Mouse (Mus musculus): ENCODE data around the gene Prkab1.

Gene Prkab1

GRCm38 (mm10) chr5:116024327-116024739 lies at the start of gene Prkab1:
TSS of gene Prkab1 (minus strand) at chr5:116024508.
- DNase-seq (ENCODE audit: low read depth, low spot score), result peak; percentile 96

DNA sequence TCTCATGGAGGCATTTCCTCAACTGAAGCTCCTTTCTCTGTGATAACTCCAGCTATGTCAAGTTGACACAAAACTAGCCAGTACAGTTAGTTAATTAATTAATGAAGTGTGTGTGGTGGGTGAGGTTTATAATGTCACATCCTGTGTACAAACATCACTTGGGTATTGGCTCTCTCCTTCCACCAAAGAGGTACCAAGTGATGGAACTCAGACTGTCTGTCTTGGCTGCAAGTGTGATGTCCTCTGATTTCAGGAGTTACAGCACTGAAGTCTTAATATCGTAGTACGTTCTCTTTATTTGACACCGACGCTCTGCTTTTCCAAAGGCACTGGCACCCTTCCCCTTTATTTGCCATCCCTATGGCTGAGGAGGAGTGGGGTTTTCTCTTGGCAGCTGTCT lies 45.3 kb upstream of the Prkab1 start:
- DNase-seq (ENCODE audit: low read depth, low spot score), result no peak

- DNase-seq (ENCODE audit: low read depth, low spot score), result no peak
Measured at GRCm38 (mm10) chr5:116052826-116053225, 28.5 kb upstream of the Prkab1 start.

DNA sequence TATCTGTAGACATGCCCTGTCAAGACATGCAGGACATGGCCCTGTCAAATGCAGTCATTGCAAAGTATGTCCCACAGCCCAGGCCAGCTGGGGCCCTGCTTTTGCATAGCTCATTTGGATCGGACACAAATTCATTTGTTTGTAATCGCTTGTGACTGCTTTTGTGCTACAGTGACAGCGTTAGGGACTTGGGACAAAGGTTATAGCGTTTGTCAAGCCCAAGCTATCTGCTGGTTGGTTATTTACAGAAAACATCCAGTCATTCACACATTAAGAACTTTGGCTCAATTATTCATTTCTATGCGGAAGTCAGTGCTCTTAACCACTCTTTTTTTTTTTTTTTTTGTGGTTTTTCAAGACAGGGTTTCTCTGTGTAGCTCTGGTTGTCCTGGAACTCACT lies 27.9 kb upstream of the Prkab1 start:
- no peak for DNase-seq (ENCODE audit: low read depth, low spot score)

- DNase-seq (ENCODE audit: low read depth, low spot score), result no peak
Measured at GRCm38 (mm10) chr5:116049821-116050220, 25.5 kb upstream of the Prkab1 start.

DNA sequence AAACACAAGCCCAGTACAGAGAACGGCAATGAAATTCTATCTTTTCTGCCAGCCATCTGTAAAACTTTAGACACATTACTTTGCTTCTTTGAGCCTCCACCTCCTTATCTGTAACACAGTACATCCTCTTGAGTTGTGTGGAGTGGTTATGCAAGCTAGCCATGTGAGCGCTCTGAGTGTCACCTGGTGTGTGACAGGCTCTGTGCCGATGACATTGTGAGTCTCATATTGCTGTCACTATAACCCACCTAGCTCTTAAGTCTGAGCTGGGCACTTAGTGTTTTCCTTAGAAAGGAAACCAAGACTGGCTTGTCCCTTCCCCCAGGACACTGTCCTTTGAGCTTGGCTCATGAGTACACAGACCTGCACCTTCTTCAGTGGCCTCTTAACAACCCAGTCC lies 24.0 kb upstream of the Prkab1 start:
- no peak for DNase-seq (ENCODE audit: low read depth, low spot score)

DNA sequence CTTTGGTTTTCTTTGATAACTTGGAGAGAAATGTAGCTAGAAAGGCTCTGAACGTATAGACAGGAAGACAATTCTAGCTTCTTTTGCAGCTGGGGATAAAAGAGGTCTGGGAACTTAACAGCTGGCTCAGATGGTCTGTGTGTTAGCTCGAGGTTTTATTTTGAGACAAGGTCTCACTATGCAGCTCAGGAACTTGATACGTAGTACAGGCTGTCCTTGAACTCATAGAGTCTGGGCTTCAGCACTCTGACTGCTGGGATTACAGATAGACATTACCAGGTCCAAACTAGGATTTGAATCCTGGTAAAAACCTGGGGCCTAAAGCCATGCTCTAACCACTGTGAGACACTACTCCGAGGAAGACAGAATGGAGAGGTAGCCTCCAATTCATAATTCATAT lies 21.9 kb upstream of the Prkab1 start:
- no peak for DNase-seq (ENCODE audit: low read depth, low spot score)

GRCm38 (mm10) chr5:116045581-116045980 lies 21.3 kb upstream of the Prkab1 start:
- DNase-seq (ENCODE audit: low read depth, low spot score), result no peak

- no peak for DNase-seq (ENCODE audit: low read depth, low spot score)
Measured at GRCm38 (mm10) chr5:116042241-116042640, 17.9 kb upstream of the Prkab1 start.

GRCm38 (mm10) chr5:116039706-116040105 lies 15.4 kb upstream of the Prkab1 start:
- no peak for DNase-seq (ENCODE audit: low read depth, low spot score)

GRCm38 (mm10) chr5:116037731-116038130 lies 13.4 kb upstream of the Prkab1 start:
- DNase-seq (ENCODE audit: low read depth, low spot score), result no peak

DNA sequence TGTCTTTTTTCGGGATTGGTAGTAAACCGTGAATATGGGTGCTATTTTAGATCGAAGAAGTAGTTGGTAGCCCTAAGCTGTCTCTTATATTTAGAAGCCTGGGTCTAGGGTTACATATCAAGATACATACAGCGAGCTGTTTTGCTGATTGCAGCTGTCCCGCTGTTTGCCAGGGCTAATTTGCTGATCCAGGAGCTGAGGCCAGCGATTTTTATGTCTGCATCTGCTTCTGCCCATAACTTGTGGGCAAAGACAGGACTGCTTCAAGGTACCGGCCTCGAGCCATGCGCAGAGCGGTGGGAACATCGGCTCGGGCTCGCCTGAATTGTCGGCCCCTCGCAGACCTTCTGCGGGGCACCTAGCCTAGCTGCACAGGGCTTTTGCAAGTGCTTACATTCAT lies 12.2 kb upstream of the Prkab1 start:
- DNase-seq (ENCODE audit: low read depth, low spot score), result no peak

DNA sequence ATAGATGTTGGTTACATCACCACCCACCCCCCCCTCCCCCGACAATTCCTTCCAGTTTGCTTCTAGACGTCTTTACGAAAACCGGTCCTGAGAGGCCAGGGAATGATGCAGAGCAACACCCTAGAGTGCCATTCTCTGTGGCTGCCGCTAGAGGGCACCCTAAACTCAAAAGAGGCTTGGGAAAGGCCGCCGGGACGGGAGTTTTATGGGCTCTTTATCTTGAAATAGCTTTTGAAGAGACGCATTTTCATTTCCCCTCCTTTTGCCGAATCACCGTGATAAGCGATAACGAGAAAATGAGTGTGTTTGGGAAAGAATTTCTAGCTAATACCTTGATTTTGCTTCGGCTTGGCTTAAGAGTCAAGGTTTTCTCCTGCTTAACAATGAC lies 6.9 kb upstream of the Prkab1 start:
- peak; percentile 45 for DNase-seq (ENCODE audit: low read depth, low spot score)

- DNase-seq (ENCODE audit: low read depth, low spot score), result no peak
Measured at GRCm38 (mm10) chr5:116030566-116031189, 6.4 kb upstream of the Prkab1 start.

GRCm38 (mm10) chr5:116029071-116029470 lies 4.8 kb upstream of the Prkab1 start:
- no peak for DNase-seq (ENCODE audit: low read depth, low spot score)

DNA sequence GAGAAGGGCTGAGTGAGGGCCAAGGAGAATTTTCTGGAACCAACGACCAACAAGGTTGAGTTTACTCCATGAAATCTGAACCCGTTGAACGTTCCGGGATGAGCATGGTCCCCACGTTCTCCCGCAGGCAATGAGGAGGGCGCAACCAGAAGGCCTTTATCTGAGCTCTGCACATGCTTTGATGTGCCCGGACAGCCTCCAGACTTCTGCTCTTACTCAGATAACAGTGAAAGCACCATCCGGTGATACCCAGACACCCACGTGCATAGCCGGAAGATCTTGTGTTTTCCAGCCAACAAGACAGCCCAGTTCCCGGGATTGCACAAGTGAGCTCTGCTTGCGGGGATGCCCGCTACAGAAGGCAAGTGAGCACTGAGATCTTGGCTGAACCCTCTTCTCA lies 2.3 kb upstream of the Prkab1 start:
- DNase-seq (ENCODE audit: low read depth, low spot score), result no peak

DNA sequence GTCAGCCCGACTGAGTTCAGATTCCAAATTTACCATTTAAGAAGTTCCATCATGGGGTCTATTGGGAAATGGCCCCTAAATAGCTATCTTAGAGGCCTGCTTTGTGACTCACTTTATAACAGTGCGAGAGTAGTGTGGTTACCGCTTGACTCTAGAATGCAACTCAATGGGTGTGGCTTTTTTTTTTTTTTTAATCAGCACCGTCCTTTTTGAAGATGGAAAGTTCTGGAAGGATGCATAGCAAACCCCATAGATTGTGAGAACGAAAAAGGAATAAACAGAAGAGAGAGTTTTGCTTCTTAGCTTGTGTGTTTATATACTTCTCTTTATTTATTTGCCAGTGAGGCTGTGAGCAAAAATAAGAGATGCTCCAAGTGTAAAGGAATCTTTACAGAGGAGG lies 1.8 kb upstream of the Prkab1 start:
- no peak for DNase-seq (ENCODE audit: low read depth, low spot score)

GRCm38 (mm10) chr5:116023821-116024284 lies 455 bp downstream of the Prkab1 start:
- no peak for DNase-seq (ENCODE audit: low read depth, low spot score)

DNA sequence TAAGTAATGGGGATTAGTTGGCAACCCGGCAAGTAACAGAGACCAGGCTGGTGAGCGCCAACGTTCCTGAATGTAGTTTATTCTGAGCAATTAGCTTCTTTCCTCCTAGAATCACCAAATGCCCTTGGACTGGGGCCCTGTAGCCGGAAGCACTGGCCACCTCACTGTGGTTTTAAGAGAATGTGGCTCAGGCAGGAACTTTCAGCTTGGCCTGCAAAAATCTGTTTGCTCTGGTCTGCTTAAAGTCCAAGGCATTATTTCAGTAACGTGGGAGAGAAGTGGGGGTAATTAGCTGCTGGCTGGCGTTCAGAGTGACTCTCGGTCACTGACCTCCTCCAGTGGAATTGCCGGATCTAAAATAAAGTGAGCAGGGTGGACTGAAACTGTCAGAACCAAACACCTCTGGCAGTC lies 1.1 kb downstream of the Prkab1 start:
- no peak for DNase-seq (ENCODE audit: low read depth, low spot score)

DNA sequence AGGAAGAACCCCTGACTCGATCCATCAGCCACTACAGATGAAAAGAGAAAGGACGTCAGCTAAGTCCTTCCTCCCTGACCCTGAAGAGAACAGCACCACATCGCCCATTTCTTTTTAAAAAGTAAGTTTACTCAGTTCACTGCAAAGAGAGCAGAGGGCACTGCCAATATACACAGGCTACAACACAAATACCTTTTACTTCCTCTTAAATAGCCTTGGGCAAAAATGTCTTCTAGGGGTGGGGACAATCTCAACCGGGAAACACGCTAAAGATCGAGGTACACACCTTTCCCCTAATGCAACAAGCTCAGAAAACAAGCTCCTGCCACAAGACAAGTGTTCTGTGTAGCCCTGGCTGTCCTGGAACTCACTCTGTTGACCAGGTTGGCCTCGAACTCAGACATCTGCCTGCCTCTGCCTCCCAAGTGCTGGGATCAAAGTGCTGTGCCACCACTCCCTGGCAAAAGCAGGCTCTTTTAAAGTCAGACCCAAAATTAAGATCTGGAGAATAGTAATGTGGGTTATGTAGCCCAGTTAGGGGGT lies 1.6 kb downstream of the Prkab1 start:
- DNase-seq (ENCODE audit: low read depth, low spot score), result no peak

- no peak for DNase-seq (ENCODE audit: low read depth, low spot score)
Measured at GRCm38 (mm10) chr5:116022131-116022530, 2.2 kb downstream of the Prkab1 start.

GRCm38 (mm10) chr5:116021552-116021951 lies 2.8 kb downstream of the Prkab1 start:
- DNase-seq (ENCODE audit: low read depth, low spot score), result no peak

DNA sequence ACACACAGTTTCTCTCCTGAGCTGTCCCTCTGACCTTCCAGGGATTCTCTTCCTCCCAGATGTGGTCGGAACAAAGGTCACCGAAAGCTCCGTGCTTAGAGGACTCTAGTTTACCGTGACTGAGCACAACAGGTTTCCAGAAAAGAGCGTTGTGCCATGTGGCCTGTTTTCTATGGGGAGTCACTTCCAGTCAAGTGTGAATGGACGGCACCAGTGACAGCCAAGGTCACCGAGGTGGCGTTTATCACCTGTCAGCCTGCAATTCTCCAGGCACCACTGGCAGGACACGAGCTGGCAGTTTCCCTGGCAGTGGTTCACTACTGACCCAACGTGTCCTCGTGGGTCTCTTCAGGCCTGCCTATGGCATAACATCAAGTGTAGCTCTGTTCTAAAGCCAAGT lies 4.9 kb downstream of the Prkab1 start:
- no peak for DNase-seq (ENCODE audit: low read depth, low spot score)

DNA sequence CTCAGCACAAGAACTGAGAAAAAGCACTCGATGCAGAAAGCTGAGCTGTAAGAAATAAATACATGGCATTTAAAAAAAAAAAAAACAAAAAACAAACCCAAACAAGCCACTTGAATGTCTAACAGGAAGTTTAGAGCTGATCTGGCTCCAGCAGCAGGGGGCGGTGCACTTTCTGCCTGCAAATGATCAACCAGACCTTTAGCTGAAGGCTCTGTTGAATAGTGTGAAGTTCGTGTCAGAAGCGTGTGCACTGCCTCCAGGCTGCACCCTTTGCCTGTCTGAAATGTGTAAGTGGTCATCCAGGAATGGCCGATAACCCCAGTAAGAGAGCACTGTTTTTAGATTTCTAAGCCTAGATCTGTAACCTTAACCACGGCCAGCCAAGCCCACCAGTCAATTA lies 5.5 kb downstream of the Prkab1 start:
- no peak for DNase-seq (ENCODE audit: low read depth, low spot score)

Data from telencephalon, adult 2 months (tissue).